Mouse (Mus musculus) heart, adult 2 months (tissue): ENCODE measurements at regions not wholly inside any gene's neighbourhood (a gene's known extent, or its start where the extent isn't known, plus 50 kb on each side); places are given as distances from the start of the nearest gene placed in this dataset.

Source experiments
- CTCF ChIP-seq: fragments of 200-600 bp; IDR thresholded peaks from 2 replicates; pipeline ENCODE4 v1.8.1; 2022; ENCODE audit warnings: antibody characterized with exemption, mild to moderate bottlenecking, moderate library complexity
- EP300 ChIP-seq: fragments of 200-500 bp; IDR thresholded peaks from 2 replicates; pipeline ENCODE4 v1.6.1; 2011; ENCODE audit warnings: low read depth, low read length, control low read depth; ENCODE audit not compliant: insufficient read depth
- POLR2A ChIP-seq: fragments of 200-500 bp; IDR thresholded peaks from 2 replicates; pipeline ENCODE4 v1.6.1; 2011; ENCODE audit warnings: mild to moderate bottlenecking, low read depth, low read length, control low read depth; ENCODE audit not compliant: insufficient read depth

DNA sequence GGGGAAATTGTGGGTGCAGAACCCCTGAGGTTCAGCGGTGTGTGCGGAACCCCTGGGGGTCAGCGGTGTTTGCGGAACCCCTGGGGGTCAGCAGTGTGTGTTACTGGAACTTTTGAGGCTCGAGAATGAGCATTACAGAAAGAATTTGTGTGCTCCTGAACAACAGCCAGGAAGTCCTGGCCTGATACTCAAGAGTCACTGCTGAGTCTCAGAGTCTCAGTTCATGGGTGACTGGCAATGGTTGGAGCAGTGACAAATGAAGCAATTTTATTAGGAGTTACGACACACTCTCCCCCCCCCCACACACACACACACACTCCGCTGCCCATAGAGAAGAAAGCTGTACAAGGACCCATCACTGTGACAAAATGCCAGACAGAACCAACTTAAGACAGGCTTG lies 193.8 kb downstream of the Irs2 start:
- no peak for TF ChIP-seq POLR2A
- TF ChIP-seq CTCF = no peak
- no peak for TF ChIP-seq EP300
